Mouse (Mus musculus) lung, adult 2 months (tissue): ENCODE results near the gene Traf4.

Source experiments
- CTCF ChIP-seq: fragments of 200-500 bp; IDR thresholded peaks from 2 replicates; pipeline ENCODE4 v1.5.1; 2011; ENCODE audit warnings: mild to moderate bottlenecking, low read length, control low read depth; ENCODE audit not compliant: insufficient read depth
- POLR2A ChIP-seq: fragments of 200-500 bp; IDR thresholded peaks from 2 replicates; pipeline ENCODE4 v1.6.1; 2011; ENCODE audit warnings: low read depth, mild to moderate bottlenecking, control low read depth, low read length, borderline replicate concordance; ENCODE audit errors: extremely low read depth

GRCm38 (mm10) chr11:78172034-78172747 is 6.8 kb upstream of the Traf4 start:
- TF ChIP-seq CTCF = no peak
- no peak for TF ChIP-seq POLR2A
